Mouse (Mus musculus) CH12.LX (cell line): ENCODE measurements around the gene Plcxd2. TPM values are rescaled to one million over a fixed set of nuclear protein-coding genes. Genes with fewer than 3 reads are reported as not detected.

Experiments used
- DNase-seq: peaks from one replicate; pipeline ENCODE4 v3.0.0-alpha.2; 2013; ENCODE audit errors: extremely low read depth
- H3K27ac ChIP-seq: 2 replicates; pipeline ENCODE4 v1.5.1; 2012; ENCODE audit warnings: low read depth, mild to moderate bottlenecking, control low read depth, moderate library complexity; ENCODE audit not compliant: insufficient read depth
- H3K27me3 ChIP-seq: replicated peaks from 2 replicates; pipeline ENCODE3; 2012; ENCODE audit warnings: inconsistent platforms
- H3K36me3 ChIP-seq, 2 experiments: replicated peaks in 1 of 2; 2 replicates each; pipeline versions ENCODE3 to v1.6.1; 2012; ENCODE audit warnings: inconsistent platforms in 1 of 2, low read length in 1 of 2, mild to moderate bottlenecking in 1 of 2, mixed read lengths in 1 of 2, moderate library complexity in 1 of 2; ENCODE audit not compliant: control insufficient read depth in 1 of 2, insufficient read depth in 1 of 2
- H3K4me1 ChIP-seq, 2 experiments: 2 replicates each; pipeline ENCODE4 v1.6.1; 2012; ENCODE audit warnings: inconsistent platforms in 1 of 2, moderate library complexity in 1 of 2; ENCODE audit not compliant: insufficient read depth in 2 of 2, control insufficient read depth in 1 of 2
- H3K4me2 ChIP-seq: 2 replicates; pipeline ENCODE4 v1.6.1; 2012; ENCODE audit warnings: low read depth, mild to moderate bottlenecking, control low read depth; ENCODE audit not compliant: poor library complexity, insufficient read depth, severe bottlenecking
- H3K4me3 ChIP-seq, 3 experiments: fragments of 150-350 bp in 1 of 3; sonication (generic) in 1 of 3; replicated peaks in 1 of 3; 2 replicates each; pipeline versions ENCODE3 to v1.5.1; 2011 to 2012; ENCODE audit warnings: low read depth in 2 of 3, low read length in 2 of 3, mild to moderate bottlenecking in 2 of 3, moderate library complexity in 2 of 3, control low read depth in 1 of 3, improper control_type of control experiment in 1 of 3, inconsistent platforms in 1 of 3, mixed read lengths in 1 of 3; ENCODE audit not compliant: poor library complexity in 1 of 3
- H3K79me2 ChIP-seq: replicated peaks from 2 replicates; pipeline ENCODE4 v1.6.1; 2012; ENCODE audit warnings: mild to moderate bottlenecking, moderate library complexity; ENCODE audit not compliant: control insufficient read depth, poor library complexity, insufficient read depth, severe bottlenecking; ENCODE audit errors: extremely low read depth
- H3K9ac ChIP-seq: 2 replicates; pipeline ENCODE4 v1.6.1; 2012; ENCODE audit warnings: low read depth, mild to moderate bottlenecking, control low read depth, moderate library complexity; ENCODE audit not compliant: insufficient read depth
- H3K9me3 ChIP-seq: replicated peaks from 2 replicates; pipeline ENCODE3; 2012; ENCODE audit warnings: low read length, inconsistent platforms, mixed read lengths
- CHD1 ChIP-seq: IDR thresholded peaks from 2 replicates; pipeline ENCODE4 v1.6.1; 2012; ENCODE audit warnings: low read depth, low read length, improper control_type of control experiment, inconsistent platforms
- CTCF ChIP-seq, 2 experiments: IDR thresholded peaks in 1 of 2; conservative IDR thresholded peaks in 1 of 2; 2 replicates each; pipeline ENCODE4 v1.5.1; 2011 to 2012; ENCODE audit warnings: low read depth in 2 of 2, low read length in 2 of 2, improper control_type of control experiment in 1 of 2, inconsistent platforms in 1 of 2, mild to moderate bottlenecking in 1 of 2, moderate library complexity in 1 of 2
- E2F4 ChIP-seq: IDR thresholded peaks from 2 replicates; pipeline ENCODE4 v1.6.1; 2011; ENCODE audit warnings: low read depth, low read length, improper control_type of control experiment; ENCODE audit not compliant: insufficient replicate concordance
- EP300 ChIP-seq: IDR thresholded peaks from 2 replicates; pipeline ENCODE4 v1.6.1; 2011; ENCODE audit warnings: low read length, improper control_type of control experiment
- HCFC1 ChIP-seq: IDR thresholded peaks from 2 replicates; pipeline ENCODE4 v1.6.1; 2012; ENCODE audit warnings: low read depth, mild to moderate bottlenecking, inconsistent platforms, low read length, improper control_type of control experiment
- IRF4 ChIP-seq: IDR thresholded peaks from 2 replicates; pipeline ENCODE4 v1.6.1; 2014; ENCODE audit warnings: low read depth, mild to moderate bottlenecking, inconsistent platforms, low read length, improper control_type of control experiment
- JUN ChIP-seq: IDR thresholded peaks from 2 replicates; pipeline ENCODE4 v1.6.1; 2011; ENCODE audit warnings: low read depth, mild to moderate bottlenecking, low read length, improper control_type of control experiment, moderate library complexity; ENCODE audit not compliant: insufficient read depth
- KAT2A ChIP-seq: IDR thresholded peaks from 2 replicates; pipeline ENCODE4 v1.6.1; 2012; ENCODE audit warnings: low read length, improper control_type of control experiment, inconsistent platforms; ENCODE audit not compliant: insufficient replicate concordance
- MXI1 ChIP-seq: IDR thresholded peaks from 2 replicates; pipeline ENCODE4 v1.6.1; 2011; ENCODE audit warnings: mild to moderate bottlenecking, low read depth, low read length, improper control_type of control experiment
- NRF1 ChIP-seq: IDR thresholded peaks from 2 replicates; pipeline ENCODE4 v1.6.1; 2014; ENCODE audit warnings: low read depth, mild to moderate bottlenecking, inconsistent platforms, low read length, improper control_type of control experiment, moderate library complexity
- PAX5 ChIP-seq: IDR thresholded peaks from 2 replicates; pipeline ENCODE4 v1.6.1; 2012; ENCODE audit warnings: low read length, inconsistent platforms, mixed read lengths
- POLR2AphosphoS2 ChIP-seq: IDR thresholded peaks from 2 replicates; pipeline ENCODE4 v1.6.1; 2011; ENCODE audit warnings: low read depth, low read length, improper control_type of control experiment
- RAD21 ChIP-seq: IDR thresholded peaks from 2 replicates; pipeline ENCODE4 v1.6.1; 2011; ENCODE audit warnings: low read depth, mild to moderate bottlenecking, low read length, improper control_type of control experiment, moderate library complexity
- RCOR1 ChIP-seq: conservative IDR thresholded peaks from 2 replicates; pipeline ENCODE4 v1.6.1; 2012; ENCODE audit warnings: low read depth, mild to moderate bottlenecking, inconsistent platforms, low read length, improper control_type of control experiment
- SIN3A ChIP-seq: IDR thresholded peaks from 2 replicates; pipeline ENCODE4 v1.6.1; 2012; ENCODE audit warnings: low read length, improper control_type of control experiment, inconsistent platforms
- TBP ChIP-seq: conservative IDR thresholded peaks from 2 replicates; pipeline ENCODE4 v1.6.1; 2011; ENCODE audit warnings: low read depth, low read length, improper control_type of control experiment
- TCF12 ChIP-seq: IDR thresholded peaks from 2 replicates; pipeline ENCODE4 v1.6.1; 2014; ENCODE audit warnings: low read depth, mild to moderate bottlenecking, inconsistent platforms, low read length, improper control_type of control experiment
- UBTF ChIP-seq: IDR thresholded peaks from 2 replicates; pipeline ENCODE4 v1.6.1; 2012; ENCODE audit warnings: low read depth, mild to moderate bottlenecking, inconsistent platforms, low read length, improper control_type of control experiment, moderate library complexity
- USF1 ChIP-seq: IDR thresholded peaks from 2 replicates; pipeline ENCODE4 v1.6.1; 2014; ENCODE audit warnings: low read depth, mild to moderate bottlenecking, inconsistent platforms, low read length, improper control_type of control experiment
- ZC3H11A ChIP-seq: IDR thresholded peaks from 2 replicates; pipeline ENCODE4 v1.6.1; 2012; ENCODE audit warnings: low read depth, mild to moderate bottlenecking, inconsistent platforms, low read length, improper control_type of control experiment
- ZKSCAN1 ChIP-seq: IDR thresholded peaks from 2 replicates; pipeline ENCODE4 v1.6.1; 2012; ENCODE audit warnings: low read depth, inconsistent platforms, low read length, improper control_type of control experiment, borderline replicate concordance
- ZMIZ1 ChIP-seq: IDR thresholded peaks from 2 replicates; pipeline ENCODE4 v1.6.1; 2012; ENCODE audit warnings: low read depth, mild to moderate bottlenecking, inconsistent platforms, low read length, improper control_type of control experiment
- ZNF384 ChIP-seq: IDR thresholded peaks from 2 replicates; pipeline ENCODE4 v1.6.1; 2012; ENCODE audit warnings: low read depth, low read length, improper control_type of control experiment, inconsistent platforms
- dilution Hi-C: fragments of 300-500 bp; cut with MboI; formaldehyde crosslinking; loops from 2 replicates; pipeline ENCODE4 v1.14.3; 2020; ENCODE audit warnings: low sequenced_read_pairs; ENCODE audit not compliant: extremely low pct_unique_long_range_greater_than_20kb, extremely low pct_ligation_motif_present
- in situ Hi-C: fragments of 300-500 bp; cut with MboI; formaldehyde crosslinking; loops from 3 replicates; pipeline ENCODE4 v1.14.3; 2019; ENCODE audit warnings: low sequenced_read_pairs, low pct_ligation_motif_present, low pct_unique_long_range_greater_than_20kb, mixed read lengths
- polyA plus RNA-seq: library from polyadenylated mRNA; unstranded; fragments of >175 nt; gene quantifications from 2 replicates; pipeline ENCODE4 v1.2.1, GENCODE M21; 2012; ENCODE audit warnings: low read depth; ENCODE audit not compliant: insufficient read length
- total RNA-seq, 2 experiments: library from RNA; depleted of rRNA; stranded (reverse); fragments of 300-350 nt in 1 of 2; fragments of >200 nt in 1 of 2; gene quantifications; 2 replicates each; pipeline ENCODE4 v1.2.3; 2012 to 2014

Plcxd2 gene
- not detected in 2 replicates for total RNA-seq (2012; rRNA removed)
- not detected in 2 replicates for total RNA-seq (2014; rRNA removed)
- not detected in 2 replicates for polyA plus RNA-seq

- in situ Hi-C loops = no loop called here
- no peak within 1 kb of the TSS for H3K4me2 ChIP-seq
- DNase-seq = no peak
- peaks cover 5% of the 10 kb centered on the region for H3K9me3 ChIP-seq
- no peak within 1 kb of the TSS for H3K27ac ChIP-seq
- TF ChIP-seq SIN3A (no peak), ZC3H11A (no peak), TCF12 (no peak), TBP (no peak), PAX5 (no peak), UBTF (no peak), RAD21 (no peak), CHD1 (no peak), POLR2AphosphoS2 (no peak), MXI1 (no peak), EP300 (no peak), ZMIZ1 (no peak)
- dilution Hi-C loops = no loop called here
- no peak within 1 kb of the TSS for H3K4me3 ChIP-seq
- H3K79me2 ChIP-seq = no peaks in the 10 kb centered on the region
- no peaks in the 10 kb centered on the region for H3K4me1 ChIP-seq
- H3K9ac ChIP-seq = no peak within 1 kb of the TSS
- no peaks in the 10 kb centered on the region for H3K36me3 ChIP-seq
- no peaks in the 10 kb centered on the region for H3K27me3 ChIP-seq
Observed at GRCm38 (mm10) chr16:46010153-46010905, at the start of gene Plcxd2. TSS of gene Plcxd2 (minus strand) at chr16:46010218.

DNA sequence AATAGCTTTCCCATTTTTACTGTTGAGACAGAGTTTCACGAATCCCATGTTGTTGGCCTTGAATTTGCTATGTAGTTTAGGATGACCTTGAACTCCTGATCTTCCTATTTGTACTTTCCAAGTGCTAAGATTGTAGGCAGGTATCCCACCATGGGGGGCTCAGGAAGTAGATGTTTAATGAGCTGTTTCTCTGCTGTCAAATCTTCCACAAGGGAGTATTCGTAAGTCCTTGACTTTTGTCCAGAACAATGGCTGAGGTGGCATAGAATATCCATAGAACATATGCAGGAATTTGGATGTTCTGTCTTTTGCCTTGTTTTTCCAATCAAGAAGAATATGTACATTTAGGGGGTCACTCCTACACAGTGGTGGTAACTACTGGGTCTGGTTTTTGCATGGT, 36.9 kb upstream of the Plcxd2 start:
- H3K4me3 ChIP-seq = no peak overlapping the region
- H3K9me3 ChIP-seq = no peaks in the 10 kb centered on the region
- H3K79me2 ChIP-seq = no peaks in the 10 kb centered on the region
- no peak overlapping the region for H3K27ac ChIP-seq
- TF ChIP-seq TBP (no peak), HCFC1 (no peak), POLR2AphosphoS2 (no peak), ZKSCAN1 (no peak), JUN (no peak), RCOR1 (no peak), UBTF (no peak), EP300 (no peak), NRF1 (no peak), RAD21 (no peak), IRF4 (no peak), ZC3H11A (no peak), USF1 (no peak), PAX5 (no peak), ZNF384 (no peak), CTCF (conservative IDR thresholded peaks at IDR 0.05 in 1 of 2, IDR thresholded peaks at IDR 0.05 in 1 of 2; ENCODE audit: low read depth in 2 of 2, low read length in 2 of 2) (no peak), KAT2A (no peak), E2F4 (no peak), TCF12 (no peak)
- H3K4me1 ChIP-seq = 0 out of 4 replicates have a peak, but pooled peaks cover 0 to 2% of the 10 kb centered on the region in 2 experiments
- H3K36me3 ChIP-seq = peaks cover 0 to 2% of the 10 kb centered on the region in 2 experiments
- H3K9ac ChIP-seq = no peak overlapping the region
- H3K27me3 ChIP-seq = no peaks in the 10 kb centered on the region
- dilution Hi-C loops = no loop called here
- no peak overlapping the region for H3K4me2 ChIP-seq
- DNase-seq = no peak
- in situ Hi-C loops = no loop called here
